Mouse (Mus musculus) bone marrow, adult 2 months (tissue): ENCODE results near the gene Slc26a6. TPM values are rescaled to one million over a fixed set of nuclear protein-coding genes. Genes with fewer than 3 reads are reported as not detected.
A peak's percentile ranks its signal among the peaks of the same experiment; 100 is the strongest.

ENCODE experiments used
- H3K27ac ChIP-seq: fragments of 200-500 bp; 2 replicates; pipeline ENCODE4 v1.5.1; 2012; ENCODE audit warnings: low read depth, mild to moderate bottlenecking, control low read depth, inconsistent platforms, low read length; ENCODE audit not compliant: control insufficient read depth, poor library complexity, insufficient read depth
- H3K4me1 ChIP-seq: fragments of 200-500 bp; 2 replicates; pipeline ENCODE4 v1.6.1; 2011; ENCODE audit warnings: low read length; ENCODE audit not compliant: control insufficient read depth, insufficient read depth
- H3K4me3 ChIP-seq: fragments of 200-500 bp; replicated peaks from 2 replicates; pipeline ENCODE3; 2011; ENCODE audit warnings: mild to moderate bottlenecking, low read depth, low read length, control low read depth; ENCODE audit not compliant: control insufficient read depth
- CTCF ChIP-seq: fragments of 200-500 bp; IDR thresholded peaks from 2 replicates; pipeline ENCODE4 v1.5.1; 2011; ENCODE audit warnings: low read length, control low read depth; ENCODE audit not compliant: control insufficient read depth, insufficient read depth
- POLR2A ChIP-seq: fragments of 200-500 bp; IDR thresholded peaks from 2 replicates; pipeline ENCODE4 v1.6.1; 2011; ENCODE audit warnings: low read depth, mild to moderate bottlenecking, control low read depth, low read length, borderline replicate concordance; ENCODE audit not compliant: control insufficient read depth
- WGBS: fragments of 180-500 bp; shearing (Covaris S2); methylation state at CpG from one replicate; pipeline ENCODE4 v1.1.7; 2018; 5-methylcytosine and 5-hydroxymethylcytosine counted together
- polyA plus RNA-seq: library from polyadenylated mRNA; stranded (reverse); fragments of >200 nt; gene quantifications from 2 replicates; pipeline ENCODE4 v1.2.4, GENCODE M21; 2011; ENCODE audit warnings: low replicate concordance; ENCODE audit not compliant: missing spikeins, insufficient read depth, insufficient read length

The Slc26a6 gene
- polyA plus RNA-seq, 1 experiment = 13.3 TPM

GRCm38 (mm10) chr9:108827454-108827853, 25.6 kb upstream of the Slc26a6 start:
- Histone ChIP-seq H3K27ac (peak overlapping the region; percentile 34), H3K4me3 (peak overlapping the region; percentile 29), H3K4me1 (peaks cover 6% of the 10 kb centered on the region; the same call in 1 of the 2 replicates)
- 10% methylated on average over 34 of the region's 34 CpGs for WGBS
- TF ChIP-seq POLR2A (0 out of 2 replicates have a peak, but pooled peaks have one; percentile 37), CTCF (no peak)

GRCm38 (mm10) chr9:108827906-108828305, 25.2 kb upstream of the Slc26a6 start:
- TF ChIP-seq CTCF = no peak
- TF ChIP-seq POLR2A = no peak
- WGBS = 53% methylated on average over 18 of the region's 18 CpGs
- peak overlapping the region; percentile 29 for H3K4me3 ChIP-seq

GRCm38 (mm10) chr9:108831637-108832036, 21.4 kb upstream of the Slc26a6 start:
- Histone ChIP-seq H3K4me3 (peak overlapping the region; percentile 73), H3K4me1 (peaks cover 6% of the 10 kb centered on the region; the same call in 1 of the 2 replicates), H3K27ac (peak overlapping the region; percentile 87)
- TF ChIP-seq POLR2A (peak; percentile 39; the same call in 1 of the 2 replicates), CTCF (no peak)
- 1% methylated on average over 23 of the region's 23 CpGs for WGBS

More at GRCm38 (mm10) chr9:108827906-108828305, 25.2 kb upstream of the Slc26a6 start:
- no peak overlapping the region for H3K27ac ChIP-seq
- H3K4me1 ChIP-seq = peaks cover 6% of the 10 kb centered on the region; the same call in 1 of the 2 replicates

GRCm38 (mm10) chr9:108832390-108833108, 20.5 kb upstream of the Slc26a6 start:
- 2% methylated on average over 46 of the region's 46 CpGs for WGBS
- Histone ChIP-seq H3K27ac (peak overlapping the region; percentile 87), H3K4me3 (peak overlapping the region; percentile 73), H3K4me1 (peaks cover 4% of the 10 kb centered on the region; the same call in 1 of the 2 replicates)
- TF ChIP-seq POLR2A (0 out of 2 replicates have a peak, but pooled peaks have one; percentile 18), CTCF (no peak)

- WGBS = 17% methylated on average over 14 of the region's 14 CpGs
- no peak for TF ChIP-seq POLR2A
- TF ChIP-seq CTCF = no peak
- Histone ChIP-seq H3K4me1 (no peaks in the 10 kb centered on the region; the same call in 1 of the 2 replicates), H3K4me3 (no peak overlapping the region), H3K27ac (no peak overlapping the region)
These were observed 10.1 kb upstream of the Slc26a6 start for GRCm38 (mm10) chr9:108842989-108843388.

GRCm38 (mm10) chr9:108845390-108845789, 7.7 kb upstream of the Slc26a6 start:
- H3K4me3 ChIP-seq = no peak overlapping the region
- no peak overlapping the region for H3K27ac ChIP-seq
- TF ChIP-seq POLR2A (no peak), CTCF (no peak)
- no peaks in the 10 kb centered on the region; the same call in none of the 2 replicates for H3K4me1 ChIP-seq
- WGBS = 80% methylated on average over 5 of the region's 5 CpGs

GRCm38 (mm10) chr9:108847374-108847773, 5.7 kb upstream of the Slc26a6 start:
- H3K4me1 ChIP-seq = no peaks in the 10 kb centered on the region; the same call in none of the 2 replicates
- TF ChIP-seq CTCF = no peak
- WGBS = 64% methylated on average over 4 of the region's 4 CpGs
- no peak overlapping the region for H3K27ac ChIP-seq
- no peak overlapping the region for H3K4me3 ChIP-seq

- Histone ChIP-seq H3K27ac (no peak overlapping the region), H3K4me3 (no peak overlapping the region), H3K4me1 (no peaks in the 10 kb centered on the region; the same call in none of the 2 replicates)
- 77% methylated on average over 17 of the region's 17 CpGs for WGBS
- TF ChIP-seq CTCF (no peak), POLR2A (no peak)
These were observed 4.7 kb upstream of the Slc26a6 start for GRCm38 (mm10) chr9:108848419-108848818.
